Mouse (Mus musculus) intestine, embryonic 16.5 days (tissue): ENCODE results near the gene Flnb. TPM values are rescaled to one million over a fixed set of nuclear protein-coding genes. Genes with fewer than 3 reads are reported as not detected.
A peak's percentile ranks its signal among the peaks of the same experiment; 100 is the strongest.

Experiments
- ATAC-seq: fragments of 200-750 bp; cut with Nextera tagmentation; 2 replicates; pipeline ENCODE4 v1.8.0; 2017; ENCODE audit warnings: moderate TSS enrichment, moderate library complexity
- H3K27ac ChIP-seq: fragments of 300-500 bp; sonication (generic); 2 replicates; pipeline ENCODE4 v1.5.1; 2014; ENCODE audit warnings: mild to moderate bottlenecking, low read length
- H3K27me3 ChIP-seq: fragments of 300-500 bp; sonication (generic); replicated peaks from 2 replicates; pipeline ENCODE4 v1.6.1; 2014; ENCODE audit warnings: low read length, control low read depth, mixed read lengths; ENCODE audit not compliant: control insufficient read depth, insufficient read depth
- H3K36me3 ChIP-seq: fragments of 300-500 bp; sonication (generic); 2 replicates; pipeline ENCODE4 v1.6.1; 2014; ENCODE audit warnings: low read length, control low read depth; ENCODE audit not compliant: control insufficient read depth, insufficient read depth
- H3K4me1 ChIP-seq: fragments of 300-500 bp; sonication (generic); 2 replicates; pipeline ENCODE4 v1.6.1; 2014; ENCODE audit warnings: low read length, control low read depth, mixed read lengths; ENCODE audit not compliant: control insufficient read depth, insufficient read depth
- H3K4me2 ChIP-seq: fragments of 300-500 bp; sonication (generic); 2 replicates; pipeline ENCODE4 v1.6.1; 2014; ENCODE audit warnings: low read depth, low read length, control low read depth
- H3K4me3 ChIP-seq: fragments of 300-500 bp; sonication (generic); 2 replicates; pipeline ENCODE4 v1.5.1; 2014; ENCODE audit warnings: mild to moderate bottlenecking, low read length
- H3K9ac ChIP-seq: fragments of 300-500 bp; sonication (generic); 2 replicates; pipeline ENCODE4 v1.6.1; 2014; ENCODE audit warnings: low read depth, low read length
- H3K9me3 ChIP-seq: fragments of 300-500 bp; sonication (generic); 2 replicates; pipeline ENCODE4 v1.6.1; 2016; ENCODE audit warnings: low read length, control low read depth; ENCODE audit not compliant: control insufficient read depth
- WGBS: fragments of 180-500 bp; shearing (Covaris S2); extraction: QIAGEN DNeasy Blood & Tissue Kit; methylation state at CpG from one replicate; pipeline ENCODE4 v1.1.7; 2014; 5-methylcytosine and 5-hydroxymethylcytosine counted together
- polyA plus RNA-seq: library from polyadenylated mRNA; unstranded; fragments of >200 nt; fragmentation: Nextera tagmentation; extraction: Ambion mirVana; gene quantifications from 2 replicates; pipeline ENCODE4 v1.2.1, GENCODE M21; 2015

Flnb gene
- polyA plus RNA-seq, 1 experiment from 2014 or later = 14.7 TPM

DNA sequence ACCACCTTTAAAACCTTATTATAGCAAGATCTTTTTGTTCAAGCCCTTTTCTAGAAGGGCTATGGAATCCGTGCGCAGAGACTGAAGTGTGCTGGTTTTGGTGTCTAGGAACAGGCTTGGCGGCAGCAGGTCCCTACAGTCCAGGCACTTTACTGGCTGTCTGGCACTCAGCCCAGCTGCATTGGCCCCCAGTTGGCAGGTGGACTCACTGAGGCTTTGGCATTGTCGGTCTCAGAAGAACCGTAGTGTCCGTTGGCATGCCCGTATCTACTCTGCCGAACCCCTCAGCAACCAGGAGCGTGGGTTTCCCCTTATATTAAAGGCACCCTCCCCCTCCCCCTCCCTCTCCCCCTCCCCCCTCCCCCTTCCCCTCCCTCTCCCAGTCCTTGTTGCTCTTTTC lies 67.8 kb downstream of the Flnb start:
- no peaks in the 10 kb centered on the region for H3K9me3 ChIP-seq
- WGBS = 92% methylated on average over 9 of the region's 9 CpGs
- H3K36me3 ChIP-seq = peaks cover 16% of the 10 kb centered on the region
- H3K9ac ChIP-seq = no peak overlapping the region
- H3K4me2 ChIP-seq = no peak overlapping the region
- H3K27me3 ChIP-seq = no peaks in the 10 kb centered on the region
- ATAC-seq = no peak
- no peak overlapping the region for H3K4me3 ChIP-seq
- H3K4me1 ChIP-seq = peaks cover 22% of the 10 kb centered on the region
- H3K27ac ChIP-seq = no peak overlapping the region

DNA sequence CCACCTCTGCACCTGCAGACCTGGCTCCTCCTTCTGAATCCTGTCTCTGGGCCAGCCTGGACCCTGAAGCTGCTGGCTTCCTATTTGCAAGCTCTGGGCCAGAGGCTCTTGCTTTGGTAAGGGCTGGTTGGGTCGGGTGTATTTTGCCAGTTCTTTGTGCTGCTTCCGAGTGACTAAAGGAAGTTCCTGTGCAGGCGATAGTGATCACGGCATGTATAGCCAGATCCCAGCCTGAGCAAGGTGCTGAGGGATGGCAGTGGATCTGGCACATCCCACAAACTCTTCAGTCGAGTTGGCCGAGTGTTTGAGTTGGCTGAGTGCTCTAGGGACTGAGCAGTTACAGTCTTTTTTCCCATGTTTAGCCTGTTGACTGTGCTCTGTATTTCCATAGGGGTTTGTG lies 68.3 kb downstream of the Flnb start:
- WGBS = 90% methylated on average over 6 of the region's 6 CpGs
- peaks cover 16% of the 10 kb centered on the region for H3K36me3 ChIP-seq
- no peak overlapping the region for H3K4me3 ChIP-seq

DNA sequence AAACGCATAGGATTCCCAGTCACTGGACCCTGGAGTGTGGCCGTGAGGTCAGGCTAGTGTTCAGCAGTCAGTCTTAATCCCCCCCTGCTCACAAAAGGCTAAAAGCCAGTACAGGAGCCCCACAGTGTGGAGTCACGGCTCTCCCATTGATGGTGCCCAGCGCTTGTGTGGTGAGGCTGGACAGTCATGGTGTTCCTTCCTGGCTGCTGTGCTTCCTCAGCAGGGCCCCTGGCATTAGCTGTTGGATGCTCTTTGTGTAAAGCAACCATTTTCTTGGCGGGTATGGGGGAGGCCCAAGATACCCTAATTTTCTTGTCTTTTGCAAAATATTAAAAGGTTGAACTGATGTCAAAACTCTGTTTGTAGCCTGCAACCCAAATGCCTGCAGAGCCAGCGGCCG lies 69.4 kb downstream of the Flnb start:
- ATAC-seq = no peak
- H3K4me2 ChIP-seq = no peak overlapping the region
- no peak overlapping the region for H3K27ac ChIP-seq
- H3K27me3 ChIP-seq = no peaks in the 10 kb centered on the region
- no peak overlapping the region for H3K4me3 ChIP-seq
- no peak overlapping the region for H3K9ac ChIP-seq
- whole genome bisulfite sequencing = 89% methylated on average over 7 of the region's 7 CpGs
- peaks cover 22% of the 10 kb centered on the region for H3K4me1 ChIP-seq
- peaks cover 13% of the 10 kb centered on the region for H3K36me3 ChIP-seq
- no peaks in the 10 kb centered on the region for H3K9me3 ChIP-seq

More for the DNA sequence above, 68.3 kb downstream of the Flnb start:
- Histone ChIP-seq H3K27ac (no peak overlapping the region), H3K9me3 (no peaks in the 10 kb centered on the region), H3K27me3 (no peaks in the 10 kb centered on the region), H3K4me1 (peaks cover 22% of the 10 kb centered on the region), H3K9ac (no peak overlapping the region), H3K4me2 (no peak overlapping the region)
- ATAC-seq = no peak

DNA sequence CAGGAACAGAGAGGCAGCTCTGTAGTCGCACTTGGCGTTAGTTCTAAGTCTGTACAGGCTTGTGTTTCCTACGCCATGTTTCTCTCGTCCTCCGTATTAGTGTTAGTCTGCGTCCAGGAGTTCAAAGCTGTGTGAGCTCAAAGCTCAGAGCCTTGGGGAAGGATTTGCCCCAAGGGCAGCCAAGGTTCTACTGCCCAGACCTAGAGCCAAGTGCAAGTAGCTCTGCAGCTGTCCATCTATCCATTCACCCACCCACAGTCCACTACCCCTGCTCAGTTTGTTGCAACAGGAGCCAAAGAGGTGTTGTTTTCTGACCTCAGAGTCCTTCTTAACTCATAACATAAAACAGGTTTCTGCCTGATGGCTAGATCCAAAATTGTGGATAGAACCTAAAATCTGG lies 70.5 kb downstream of the Flnb start:
- H3K27ac ChIP-seq = peak overlapping the region; percentile 87
- H3K4me3 ChIP-seq = no peak overlapping the region
- 0 out of 2 replicates have a peak overlapping the region, but pooled peaks have one; percentile 30 for H3K9ac ChIP-seq
- 86% methylated on average over 6 of the region's 6 CpGs for WGBS
- H3K9me3 ChIP-seq = no peaks in the 10 kb centered on the region
- ATAC-seq = no peak
- no peak overlapping the region for H3K4me2 ChIP-seq
- peaks cover 15% of the 10 kb centered on the region for H3K36me3 ChIP-seq
- no peaks in the 10 kb centered on the region for H3K27me3 ChIP-seq
- peaks cover 22% of the 10 kb centered on the region for H3K4me1 ChIP-seq

DNA sequence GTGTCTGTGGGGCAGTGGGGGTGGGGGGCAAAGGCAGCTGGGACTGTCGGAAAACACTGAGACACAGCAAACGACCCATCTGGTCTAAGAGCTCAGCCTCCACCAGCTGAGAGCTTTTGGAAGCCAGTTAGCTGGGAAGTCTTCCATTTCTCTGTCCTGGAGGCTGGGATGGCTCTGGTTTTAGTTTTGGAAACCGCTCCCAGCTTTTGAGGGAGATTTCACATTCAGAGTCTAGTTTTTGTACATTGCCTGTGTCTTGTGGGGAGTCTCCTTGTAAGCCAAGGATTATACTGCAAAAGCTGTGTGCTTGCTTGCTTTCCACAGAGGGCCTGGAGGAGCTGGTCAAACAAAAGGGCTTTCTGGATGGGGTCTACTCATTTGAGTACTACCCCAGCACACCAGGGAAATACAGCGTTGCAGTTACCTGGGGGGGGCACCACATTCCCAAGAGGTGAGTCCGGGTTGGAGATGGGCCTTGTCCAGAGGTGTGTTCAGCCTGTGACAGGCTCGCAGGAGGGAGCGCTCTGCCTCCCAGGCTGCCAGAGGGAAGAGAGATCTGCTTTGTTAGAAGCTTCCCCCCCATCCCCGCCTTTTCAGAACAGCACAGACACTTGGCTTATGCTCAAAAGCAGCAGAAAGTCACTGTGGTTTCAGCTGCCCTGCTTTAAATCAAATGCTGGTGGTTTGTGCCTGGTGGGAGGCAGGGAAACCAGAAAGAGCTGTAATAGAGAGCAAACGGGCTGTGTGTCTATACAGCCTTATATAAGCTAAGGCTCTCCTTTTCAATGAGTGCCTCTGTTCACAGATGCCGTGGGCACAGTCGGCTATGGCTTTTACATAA lies 71.3 kb downstream of the Flnb start:
- Histone ChIP-seq H3K9me3 (no peaks in the 10 kb centered on the region), H3K4me2 (peak overlapping the region; percentile 23; the same call in 1 of the 2 replicates), H3K4me1 (peaks cover 22% of the 10 kb centered on the region), H3K27ac (peak overlapping the region; percentile 87), H3K36me3 (peaks cover 21% of the 10 kb centered on the region), H3K9ac (peak overlapping the region; percentile 49; the same call in 1 of the 2 replicates), H3K27me3 (no peaks in the 10 kb centered on the region), H3K4me3 (no peak overlapping the region)
- 53% methylated on average over 11 of the region's 11 CpGs for WGBS
- peak; percentile 73 for ATAC-seq

DNA sequence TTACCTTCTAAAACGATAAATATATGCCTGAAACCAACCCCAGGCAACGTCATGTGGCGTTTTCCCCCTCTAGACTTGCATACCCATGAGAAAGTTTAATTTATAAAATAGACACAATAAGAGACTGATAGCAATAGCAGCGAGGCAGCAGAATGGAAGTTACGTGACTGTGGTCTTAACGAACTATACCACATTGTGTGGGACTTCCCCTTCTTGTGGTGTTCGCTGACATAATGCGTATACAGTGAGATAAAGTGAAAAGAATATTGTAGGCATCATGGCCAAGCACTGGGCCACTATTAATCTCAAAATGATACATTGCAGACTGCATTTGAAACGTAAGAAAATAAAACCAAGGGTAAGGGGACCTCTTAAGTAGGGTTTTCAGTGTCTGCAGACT lies 72.1 kb downstream of the Flnb start:
- Histone ChIP-seq H3K4me2 (no peak overlapping the region), H3K27me3 (no peaks in the 10 kb centered on the region), H3K4me3 (no peak overlapping the region), H3K27ac (peak overlapping the region; percentile 87; the same call in 1 of the 2 replicates), H3K9ac (no peak overlapping the region), H3K36me3 (peaks cover 14% of the 10 kb centered on the region), H3K4me1 (peaks cover 22% of the 10 kb centered on the region), H3K9me3 (no peaks in the 10 kb centered on the region)
- ATAC-seq = no peak
- WGBS = 75% methylated on average over 9 of the region's 9 CpGs

DNA sequence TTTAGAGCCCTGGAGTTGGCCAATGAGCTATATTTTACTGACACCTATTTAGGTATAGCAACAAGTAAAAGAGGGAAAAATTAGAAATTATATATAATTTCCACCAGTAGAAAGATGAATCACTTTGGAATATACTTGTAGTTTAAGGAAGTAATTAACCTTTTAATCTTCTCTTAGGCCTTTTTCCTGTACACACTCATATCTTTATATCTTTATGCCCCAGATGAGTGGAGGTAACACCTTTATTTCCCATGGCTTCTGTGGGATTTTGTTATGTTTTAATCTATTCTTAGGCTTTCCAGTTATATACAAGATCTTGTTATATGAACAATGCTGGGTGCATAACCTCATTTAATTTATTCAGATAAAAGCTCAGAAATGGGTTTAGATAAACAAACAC lies 73.6 kb downstream of the Flnb start:
- no peak for ATAC-seq
- Histone ChIP-seq H3K9me3 (no peaks in the 10 kb centered on the region), H3K27ac (no peak overlapping the region), H3K27me3 (no peaks in the 10 kb centered on the region), H3K4me2 (no peak overlapping the region), H3K4me3 (no peak overlapping the region), H3K4me1 (peaks cover 23% of the 10 kb centered on the region), H3K9ac (no peak overlapping the region), H3K36me3 (peaks cover 13% of the 10 kb centered on the region)

DNA sequence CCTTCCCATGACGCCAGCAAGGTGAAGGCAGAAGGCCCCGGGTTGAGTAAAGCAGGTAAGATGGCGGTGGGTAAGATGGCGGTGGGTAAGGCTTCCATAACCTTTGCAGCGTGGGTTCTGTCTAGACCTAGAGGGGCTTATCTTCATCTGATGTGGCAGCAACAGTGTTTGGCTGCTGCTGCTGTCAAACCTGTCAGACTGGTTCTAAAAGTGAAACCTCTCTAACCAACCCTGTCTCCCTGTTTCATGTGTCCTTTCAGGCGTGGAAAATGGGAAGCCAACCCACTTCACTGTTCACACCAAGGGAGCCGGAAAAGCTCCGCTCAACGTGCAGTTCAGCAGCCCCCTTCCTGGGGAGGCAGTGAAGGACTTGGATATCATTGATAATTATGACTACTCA lies 78.4 kb downstream of the Flnb start:
- Histone ChIP-seq H3K36me3 (peaks cover 13% of the 10 kb centered on the region), H3K27me3 (no peaks in the 10 kb centered on the region), H3K9me3 (no peaks in the 10 kb centered on the region), H3K4me1 (peaks cover 18% of the 10 kb centered on the region), H3K27ac (peak overlapping the region; percentile 33; the same call in 1 of the 2 replicates), H3K4me2 (0 out of 2 replicates have a peak overlapping the region, but pooled peaks have one; percentile 9), H3K4me3 (no peak overlapping the region), H3K9ac (no peak overlapping the region)
- peak; percentile 80 for ATAC-seq
- 63% methylated on average over 9 of the region's 9 CpGs for WGBS

DNA sequence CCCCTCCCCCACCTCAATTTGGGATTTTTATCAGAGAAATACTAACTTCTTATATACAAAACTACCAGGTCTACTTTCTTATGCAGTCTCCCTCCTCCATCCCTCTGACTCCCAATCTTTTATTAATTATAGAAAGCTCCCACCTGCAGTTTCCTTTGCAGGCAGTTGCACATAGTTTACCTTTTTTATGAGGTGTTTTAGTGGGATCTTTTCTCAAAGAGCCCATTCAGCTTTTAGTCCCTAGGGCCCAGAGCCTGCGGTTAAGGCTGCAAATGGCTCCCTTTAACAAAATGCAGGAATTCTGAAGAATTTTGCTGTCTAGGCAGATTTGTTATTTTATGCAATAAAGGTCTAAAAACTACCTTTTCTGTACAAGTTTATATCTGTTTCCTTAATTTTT lies 78.9 kb downstream of the Flnb start:
- ATAC-seq = no peak
- Histone ChIP-seq H3K4me2 (no peak overlapping the region), H3K9ac (no peak overlapping the region), H3K9me3 (no peaks in the 10 kb centered on the region), H3K36me3 (peaks cover 13% of the 10 kb centered on the region), H3K27ac (no peak overlapping the region), H3K4me3 (no peak overlapping the region), H3K27me3 (no peaks in the 10 kb centered on the region), H3K4me1 (peaks cover 18% of the 10 kb centered on the region)
- WGBS = 85% methylated on average over 1 of the region's 1 CpGs
